Mouse (Mus musculus) liver, adult 2 months (tissue): Measurements from ENCODE around the gene Ripk3.

Experiments
- CTCF ChIP-seq: fragments of 200-500 bp; IDR thresholded peaks from 2 replicates; pipeline ENCODE4 v1.5.1; 2011; ENCODE audit warnings: low read depth, low read length, control low read depth
- POLR2A ChIP-seq: fragments of 200-500 bp; IDR thresholded peaks from 2 replicates; pipeline ENCODE4 v1.6.1; 2011; ENCODE audit warnings: low read length, control low read depth; ENCODE audit not compliant: insufficient read depth; ENCODE audit errors: extremely low read depth

- no peak for TF ChIP-seq POLR2A
- no peak for TF ChIP-seq CTCF
Measured at GRCm38 (mm10) chr14:55745861-55746237, 42.8 kb downstream of the Ripk3 start.
